Mouse (Mus musculus) limb, embryonic 14.5 days (tissue): Measurements from ENCODE around the gene Vangl2. TPM values are rescaled to one million over a fixed set of nuclear protein-coding genes. Genes with fewer than 3 reads are reported as not detected.

ENCODE experiments used
- ATAC-seq: fragments of 200-750 bp; cut with Nextera tagmentation; 2 replicates; pipeline ENCODE4 v1.8.0; 2017; ENCODE audit warnings: low read depth, moderate number of reproducible peaks, moderate TSS enrichment; ENCODE audit not compliant: low FRiP score
- DNase-seq: peaks from one replicate; pipeline ENCODE4 v3.0.0-alpha.2; 2015; ENCODE audit warnings: low spot score
- H3K27ac ChIP-seq: fragments of 300-500 bp; sonication (generic); replicated peaks from 2 replicates; pipeline ENCODE4 v1.5.1; 2014; ENCODE audit warnings: low read depth, mild to moderate bottlenecking, low read length, moderate library complexity, mixed read lengths
- H3K27me3 ChIP-seq: fragments of 300-500 bp; sonication (generic); 2 replicates; pipeline ENCODE4 v1.6.1; 2014; ENCODE audit warnings: low read length, mixed read lengths; ENCODE audit not compliant: control insufficient read depth, insufficient read depth
- H3K36me3 ChIP-seq: fragments of 300-500 bp; sonication (generic); 2 replicates; pipeline ENCODE4 v1.6.1; 2014; ENCODE audit warnings: mild to moderate bottlenecking, low read length, moderate library complexity, mixed read lengths; ENCODE audit not compliant: control insufficient read depth, insufficient read depth
- H3K4me1 ChIP-seq: fragments of 300-500 bp; sonication (generic); 2 replicates; pipeline ENCODE4 v1.6.1; 2014; ENCODE audit warnings: antibody characterized with exemption, low read length, mixed read lengths; ENCODE audit not compliant: control insufficient read depth, insufficient read depth
- H3K4me2 ChIP-seq: fragments of 300-500 bp; sonication (generic); replicated peaks from 2 replicates; pipeline ENCODE4 v1.6.1; 2014; ENCODE audit warnings: low read depth, mild to moderate bottlenecking, low read length, moderate library complexity; ENCODE audit not compliant: severe bottlenecking
- H3K4me3 ChIP-seq: fragments of 300-500 bp; sonication (generic); replicated peaks from 2 replicates; pipeline ENCODE4 v1.5.1; 2014; ENCODE audit warnings: low read length
- H3K9ac ChIP-seq: fragments of 300-500 bp; sonication (generic); 2 replicates; pipeline ENCODE4 v1.6.1; 2014; ENCODE audit warnings: mild to moderate bottlenecking, low read depth, low read length, moderate library complexity; ENCODE audit not compliant: severe bottlenecking
- H3K9me3 ChIP-seq: fragments of 300-500 bp; sonication (generic); 2 replicates; pipeline ENCODE4 v1.6.1; 2016; ENCODE audit warnings: low read length; ENCODE audit not compliant: control insufficient read depth
- POLR2A ChIP-seq: fragments of 200-500 bp; IDR thresholded peaks from 2 replicates; pipeline ENCODE4 v1.8.0; 2012; ENCODE audit warnings: inconsistent platforms, mild to moderate bottlenecking, moderate library complexity, borderline replicate concordance; ENCODE audit not compliant: insufficient read depth, insufficient read length; ENCODE audit errors: extremely low read depth
- whole genome bisulfite sequencing: fragments of 180-500 bp; shearing (Covaris S2); extraction: QIAGEN DNeasy Blood & Tissue Kit; methylation state at CpG from one replicate; pipeline ENCODE4 v1.1.7; 2014; 5-methylcytosine and 5-hydroxymethylcytosine counted together
- polyA plus RNA-seq, 2 experiments: library from polyadenylated mRNA; depleted of rRNA in 1 of 2; stranded (reverse) in 1 of 2; unstranded in 1 of 2; fragments of >200 nt; fragmentation: Nextera tagmentation in 1 of 2; extraction: Ambion mirVana in 1 of 2; gene quantifications; 2 replicates each; pipeline versions ENCODE4 v1.2.1 to v1.2.3; 2012 to 2014

Vangl2 gene
- polyA plus RNA-seq, 2 experiments, result 15.6 to 29.4 TPM

- H3K9ac ChIP-seq, result no peak overlapping the region
- ATAC-seq, result no peak
- H3K9me3 ChIP-seq, result peaks cover 4% of the 10 kb centered on the region; the same call in 1 of the 2 replicates
- no peak overlapping the region for H3K4me3 ChIP-seq
- H3K36me3 ChIP-seq, result no peaks in the 10 kb centered on the region
- WGBS, result 86% methylated on average over 4 of the region's 4 CpGs
- TF ChIP-seq POLR2A, result no peak
- no peaks in the 10 kb centered on the region for H3K4me1 ChIP-seq
- no peak overlapping the region for H3K4me2 ChIP-seq
- H3K27ac ChIP-seq, result no peak overlapping the region
- H3K27me3 ChIP-seq, result no peaks in the 10 kb centered on the region
- DNase-seq, result no peak
Measured at GRCm38 (mm10) chr1:171992901-171993530, 35.2 kb downstream of the Vangl2 start.

- WGBS, result 72% methylated on average over 2 of the region's 2 CpGs
- Histone ChIP-seq H3K27ac (no peak overlapping the region), H3K9me3 (peaks cover 4% of the 10 kb centered on the region; the same call in 1 of the 2 replicates), H3K36me3 (no peaks in the 10 kb centered on the region), H3K4me3 (no peak overlapping the region), H3K27me3 (no peaks in the 10 kb centered on the region), H3K4me2 (no peak overlapping the region), H3K9ac (no peak overlapping the region), H3K4me1 (no peaks in the 10 kb centered on the region)
- ATAC-seq, result no peak
- no peak for TF ChIP-seq POLR2A
- DNase-seq, result no peak
Measured at GRCm38 (mm10) chr1:171991883-171992282, 36.4 kb downstream of the Vangl2 start.

GRCm38 (mm10) chr1:171984121-171984520 lies 44.1 kb downstream of the Vangl2 start:
- Histone ChIP-seq H3K9ac (no peak overlapping the region), H3K27me3 (no peaks in the 10 kb centered on the region), H3K36me3 (no peaks in the 10 kb centered on the region), H3K4me3 (no peak overlapping the region), H3K9me3 (peaks cover 4% of the 10 kb centered on the region; the same call in 1 of the 2 replicates), H3K4me2 (no peak overlapping the region), H3K4me1 (no peaks in the 10 kb centered on the region), H3K27ac (no peak overlapping the region)
- no peak for DNase-seq
- 100% methylated on average over 1 of the region's 1 CpGs for WGBS
- no peak for ATAC-seq
- TF ChIP-seq POLR2A, result no peak

- 73% methylated on average over 3 of the region's 3 CpGs for WGBS
- Histone ChIP-seq H3K27ac (no peak overlapping the region), H3K9me3 (peaks cover 4% of the 10 kb centered on the region; the same call in 1 of the 2 replicates), H3K4me2 (no peak overlapping the region), H3K36me3 (no peaks in the 10 kb centered on the region), H3K4me3 (no peak overlapping the region), H3K27me3 (no peaks in the 10 kb centered on the region), H3K4me1 (no peaks in the 10 kb centered on the region), H3K9ac (no peak overlapping the region)
- no peak for ATAC-seq
- no peak for TF ChIP-seq POLR2A
- DNase-seq, result no peak
Measured at GRCm38 (mm10) chr1:171983372-171984001, 44.8 kb downstream of the Vangl2 start.

- ATAC-seq, result no peak
- H3K9ac ChIP-seq, result no peak overlapping the region
- no peaks in the 10 kb centered on the region for H3K36me3 ChIP-seq
- no peak overlapping the region for H3K27ac ChIP-seq
- WGBS, result 79% methylated on average over 4 of the region's 4 CpGs
- H3K9me3 ChIP-seq, result no peaks in the 10 kb centered on the region
- no peak overlapping the region for H3K4me2 ChIP-seq
- no peak for TF ChIP-seq POLR2A
- H3K27me3 ChIP-seq, result no peaks in the 10 kb centered on the region
- no peak overlapping the region for H3K4me3 ChIP-seq
- no peak for DNase-seq
- no peaks in the 10 kb centered on the region for H3K4me1 ChIP-seq
Measured at GRCm38 (mm10) chr1:171982740-171983139, 45.5 kb downstream of the Vangl2 start.
